Mouse (Mus musculus) embryo, embryonic 9.5 days (tissue): Measurements from ENCODE around the gene Haao.

Source experiments
- DNase-seq: peaks from one replicate; pipeline ENCODE4 v3.0.0-alpha.2; 2017; ENCODE audit errors: extremely low spot score

Haao gene

GRCm38 (mm10) chr17:83836048-83836447 lies 11.7 kb downstream of the Haao start:
- DNase-seq, result no peak

DNA sequence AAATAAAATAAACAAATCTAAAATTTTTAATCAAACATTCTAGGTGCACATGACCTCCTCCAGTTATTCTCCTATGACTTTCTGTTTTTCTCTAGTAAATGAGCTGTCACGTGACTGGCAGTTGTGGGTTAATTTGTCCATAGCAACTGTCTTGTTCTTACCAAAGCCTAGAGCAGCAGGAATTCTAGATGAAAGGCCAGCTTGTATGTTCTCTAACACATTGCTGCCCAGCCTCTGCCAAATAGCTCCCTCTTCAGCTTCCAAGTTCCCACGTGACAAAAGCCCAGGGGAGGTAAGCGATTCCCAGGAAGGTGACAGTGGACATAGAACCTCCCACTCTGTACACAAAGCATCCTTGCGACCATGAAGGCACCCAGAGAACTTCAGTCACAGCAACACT lies 13.6 kb downstream of the Haao start:
- DNase-seq, result no peak

DNA sequence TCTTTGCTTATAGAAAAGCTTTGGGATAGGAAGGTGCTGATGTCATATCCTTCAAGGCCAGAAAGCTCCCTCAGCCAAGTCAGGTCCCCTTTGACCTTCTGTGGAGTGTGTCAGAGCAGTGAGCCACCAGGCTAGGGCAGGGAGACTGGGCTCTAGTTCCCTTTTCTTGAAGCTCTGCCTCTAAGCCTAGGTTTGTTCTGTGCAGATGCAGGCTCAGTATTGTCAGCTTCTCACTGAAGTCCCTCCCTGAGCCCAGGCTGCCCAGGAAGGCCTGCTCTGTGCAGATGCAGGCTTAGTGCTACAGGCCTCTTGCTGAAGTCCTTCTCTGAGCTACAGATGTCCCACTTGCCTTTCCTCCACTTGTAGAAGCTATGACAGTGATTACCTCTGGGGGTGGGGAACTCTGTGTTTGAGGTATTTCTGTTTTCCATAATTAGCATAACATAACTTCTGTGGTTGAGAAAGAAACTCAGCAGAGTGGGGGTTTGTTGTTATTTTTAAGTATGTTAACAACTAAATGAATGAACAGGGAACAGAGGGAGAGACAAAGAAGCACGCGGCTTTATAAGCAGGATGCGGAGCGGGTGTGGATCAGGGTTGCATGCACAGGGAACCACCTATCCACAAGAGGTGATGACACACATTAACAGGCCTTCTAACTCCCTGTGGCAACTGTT lies 17.0 kb downstream of the Haao start:
- DNase-seq, result no peak

DNA sequence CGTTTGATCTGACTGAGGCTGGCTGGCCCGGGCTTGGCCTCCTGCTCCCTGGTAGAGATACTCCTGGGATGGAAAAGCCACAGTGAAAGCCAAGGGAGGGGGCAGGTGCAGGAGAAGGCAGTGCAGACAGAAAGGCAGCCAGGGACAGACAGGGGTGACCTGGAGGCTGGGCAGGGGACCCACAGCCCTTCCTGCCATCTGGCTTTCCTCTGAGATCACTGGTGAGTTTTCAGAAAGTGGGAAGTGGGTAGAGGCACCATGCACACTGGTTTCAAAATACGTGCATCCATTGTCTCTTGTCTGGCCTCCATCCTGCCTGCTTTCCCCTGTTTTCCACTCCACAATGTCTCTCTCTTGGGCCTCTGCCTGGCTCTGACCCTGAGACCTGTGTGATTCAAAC lies 18.4 kb downstream of the Haao start:
- no peak for DNase-seq

DNA sequence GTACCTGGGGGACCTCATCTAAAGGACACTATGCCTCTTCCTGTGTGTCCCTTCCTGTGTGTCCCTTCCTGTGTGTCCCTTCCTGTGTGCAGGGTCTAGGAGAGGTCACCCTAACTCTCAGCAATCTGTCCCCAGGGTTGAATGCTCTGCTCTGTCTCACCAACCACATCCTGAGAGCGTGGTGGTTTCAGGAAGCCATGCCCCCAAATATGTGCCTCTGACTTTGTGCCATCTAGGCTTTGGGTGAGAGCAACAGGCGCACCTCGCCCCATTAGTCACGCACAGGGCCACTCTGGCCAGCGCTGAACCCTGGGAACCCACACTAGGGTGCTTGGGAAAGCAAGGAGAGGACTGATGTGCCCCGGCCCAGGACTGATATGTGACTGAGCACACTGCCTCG lies 23.9 kb downstream of the Haao start:
- DNase-seq, result no peak

DNA sequence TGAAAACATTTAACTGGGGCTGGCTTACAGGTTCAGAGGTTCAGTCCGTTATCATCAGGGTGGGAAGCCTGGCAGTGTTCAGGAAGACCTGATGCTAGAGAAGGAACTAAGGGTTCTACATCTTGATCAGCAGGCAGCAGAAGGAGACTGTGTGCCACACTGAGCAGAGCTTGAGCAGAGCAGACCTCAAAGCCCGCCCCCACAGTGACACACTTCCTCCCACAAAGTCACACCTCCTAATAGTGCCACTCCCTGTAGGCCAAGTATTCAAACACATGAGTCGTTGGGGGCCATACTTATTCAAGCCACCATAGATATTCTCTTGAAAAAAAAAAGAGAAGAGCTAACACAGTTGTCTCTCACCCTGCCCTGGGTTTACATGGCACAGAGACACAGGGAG lies 25.9 kb downstream of the Haao start:
- no peak for DNase-seq

DNA sequence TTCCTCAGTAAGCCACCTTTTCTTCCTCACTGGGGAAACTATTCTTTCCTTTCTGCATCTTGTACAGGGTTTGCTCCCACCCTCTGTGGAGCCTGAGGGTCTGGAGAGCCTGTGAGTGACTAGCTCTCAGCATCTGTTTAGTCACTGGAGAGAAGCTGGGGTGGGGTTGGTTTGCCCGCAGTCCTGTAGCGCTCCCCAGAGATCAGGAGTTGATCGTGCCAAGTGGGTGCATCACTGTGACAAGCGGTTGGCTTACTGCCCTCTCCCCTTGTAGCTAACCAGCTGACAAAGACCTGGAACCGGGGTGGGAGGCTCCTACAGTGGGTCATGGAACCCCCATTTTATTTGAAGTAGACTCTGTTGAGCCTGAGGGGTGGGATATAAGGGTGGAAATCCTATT lies 27.1 kb downstream of the Haao start:
- no peak for DNase-seq

- DNase-seq, result no peak
Measured at GRCm38 (mm10) chr17:83819503-83819902, 28.3 kb downstream of the Haao start.

DNA sequence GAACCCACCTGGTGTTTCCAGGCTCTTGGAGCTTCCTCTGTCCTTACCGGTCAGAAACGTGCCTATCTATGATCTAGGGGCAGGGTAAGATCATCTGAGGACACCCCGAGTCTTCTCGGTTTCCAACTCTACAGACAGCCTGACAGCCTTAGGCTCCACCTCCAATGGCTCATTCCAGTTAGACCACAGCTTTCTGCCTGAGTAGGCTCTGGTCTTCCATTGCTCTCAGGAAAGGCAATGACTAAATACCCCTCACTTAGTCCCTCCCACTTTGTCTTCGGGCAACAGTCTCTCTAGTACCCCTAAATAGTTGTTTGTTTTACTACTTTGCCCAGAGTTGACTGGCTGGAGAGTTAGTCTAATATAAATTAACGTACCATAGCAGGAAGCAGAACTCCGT lies 30.8 kb downstream of the Haao start:
- DNase-seq, result no peak

DNA sequence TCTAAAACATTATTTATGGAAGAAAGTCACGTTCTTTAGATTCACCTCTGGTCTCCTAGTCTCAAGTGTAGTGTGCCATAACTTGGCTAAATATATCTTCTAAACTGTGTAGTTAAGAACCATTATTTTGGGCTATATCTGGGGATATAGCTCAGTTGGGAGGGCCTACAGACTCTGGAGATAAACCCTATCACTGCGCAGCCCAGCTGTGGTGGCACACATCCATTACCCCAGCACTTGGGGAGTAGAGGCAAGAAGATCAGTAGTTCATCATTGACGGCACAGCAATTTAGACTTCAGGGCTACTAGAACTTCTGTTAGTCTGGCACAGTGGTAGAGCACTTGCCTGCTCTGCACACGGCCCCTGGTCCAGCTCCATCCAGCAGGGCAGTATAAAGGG lies 34.7 kb downstream of the Haao start:
- DNase-seq, result no peak

- DNase-seq, result no peak
Measured at GRCm38 (mm10) chr17:83812200-83812944, 35.4 kb downstream of the Haao start.

DNA sequence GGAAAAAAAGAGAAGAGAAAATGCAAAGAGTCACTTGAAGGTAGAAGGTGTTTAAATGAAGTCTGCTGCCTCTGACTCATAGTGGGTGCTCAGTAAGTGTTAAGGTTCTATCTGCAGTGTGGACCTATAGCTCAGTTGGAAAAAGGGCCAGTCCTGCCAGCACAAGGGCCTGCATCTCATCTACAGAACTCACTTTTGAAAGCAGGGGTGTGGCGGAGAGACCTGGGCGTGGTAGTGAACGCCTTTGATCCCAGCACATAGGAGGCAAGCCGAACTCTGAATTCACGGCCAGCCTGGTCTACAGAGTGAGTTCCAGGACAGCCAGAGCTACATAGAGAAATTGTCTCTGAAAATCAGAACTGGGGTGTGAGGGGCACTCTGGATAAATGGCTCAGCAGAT lies 37.5 kb downstream of the Haao start:
- no peak for DNase-seq

GRCm38 (mm10) chr17:83809197-83809829 lies 38.5 kb downstream of the Haao start:
- DNase-seq, result no peak

GRCm38 (mm10) chr17:83808476-83809098 lies 39.2 kb downstream of the Haao start:
- DNase-seq, result no peak

- peak; percentile 59 for DNase-seq
Measured at GRCm38 (mm10) chr17:83807778-83808398, 39.9 kb downstream of the Haao start.

GRCm38 (mm10) chr17:83807345-83807744 lies 40.4 kb downstream of the Haao start:
- no peak for DNase-seq

DNA sequence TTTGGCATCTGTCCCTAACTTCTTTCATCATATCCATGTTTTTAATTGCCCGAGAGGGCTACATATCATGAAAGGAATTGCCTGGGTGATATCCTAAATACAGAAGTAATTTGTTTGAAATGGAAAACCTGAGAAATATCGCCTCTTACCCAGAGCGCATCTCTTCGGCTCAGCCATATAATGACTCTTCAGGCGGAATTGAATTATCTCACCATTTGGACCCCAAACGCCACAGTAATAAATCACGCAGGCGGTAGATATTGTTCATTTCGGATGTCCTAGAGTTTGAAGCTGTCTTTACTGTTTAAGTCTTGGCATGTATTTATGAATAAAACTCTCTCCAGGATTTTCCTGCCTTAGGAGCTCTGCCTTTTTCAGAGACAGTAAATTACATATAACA lies 42.7 kb downstream of the Haao start:
- no peak for DNase-seq

GRCm38 (mm10) chr17:83803987-83804386 lies 43.8 kb downstream of the Haao start:
- DNase-seq, result no peak

GRCm38 (mm10) chr17:83799506-83800050 lies 48.2 kb downstream of the Haao start:
- no peak for DNase-seq

DNA sequence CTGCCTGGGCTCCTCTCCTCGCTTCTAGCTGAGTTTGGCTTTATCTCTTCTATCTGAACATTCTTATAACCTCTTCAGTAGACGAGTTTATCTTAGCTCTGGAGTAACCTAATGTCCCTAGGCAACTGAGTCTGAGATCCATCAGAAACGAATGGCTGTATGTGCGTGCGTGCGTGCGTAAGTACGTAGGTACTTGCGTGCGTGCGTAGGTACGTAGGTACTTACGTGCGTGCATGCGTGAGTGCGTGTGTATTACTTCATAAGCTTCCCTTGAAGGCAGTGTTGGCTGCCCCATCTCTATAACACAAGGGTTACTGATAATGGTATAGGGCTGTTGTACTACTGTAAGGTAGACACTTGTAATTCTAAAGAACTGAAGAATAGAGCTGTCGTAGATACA lies 52.6 kb downstream of the Haao start:
- no peak for DNase-seq

DNA sequence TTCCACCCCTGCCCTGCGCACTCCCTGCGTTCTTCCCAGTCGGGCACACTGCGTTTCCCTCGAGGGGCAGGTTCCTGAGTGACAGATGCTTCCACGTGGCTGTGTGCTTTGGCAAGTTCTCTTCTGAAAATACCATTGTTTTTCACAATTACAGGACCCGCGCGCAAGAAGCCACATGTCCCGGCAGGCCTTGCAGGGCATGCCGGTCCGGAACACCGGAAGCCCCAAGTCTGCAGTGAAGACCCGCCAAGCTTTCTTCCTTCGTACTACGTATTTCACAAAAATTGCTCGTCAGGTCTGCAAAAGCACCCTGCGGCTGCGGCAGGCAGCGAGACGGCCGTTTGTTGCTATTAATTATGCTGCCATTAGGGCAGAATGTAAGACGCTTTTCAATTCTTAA lies 55.4 kb downstream of the Haao start:
- no peak for DNase-seq

GRCm38 (mm10) chr17:83790158-83790557 lies 57.6 kb downstream of the Haao start:
- DNase-seq, result no peak
